Mouse (Mus musculus): Measurements from ENCODE around the gene Gm5798.
"Not testable (repeated sequence)": the region's sequence is repeated elsewhere in the genome, so short reads cannot be mapped to it uniquely, and the experiment has no call there.

Gm5798 gene

DNA sequence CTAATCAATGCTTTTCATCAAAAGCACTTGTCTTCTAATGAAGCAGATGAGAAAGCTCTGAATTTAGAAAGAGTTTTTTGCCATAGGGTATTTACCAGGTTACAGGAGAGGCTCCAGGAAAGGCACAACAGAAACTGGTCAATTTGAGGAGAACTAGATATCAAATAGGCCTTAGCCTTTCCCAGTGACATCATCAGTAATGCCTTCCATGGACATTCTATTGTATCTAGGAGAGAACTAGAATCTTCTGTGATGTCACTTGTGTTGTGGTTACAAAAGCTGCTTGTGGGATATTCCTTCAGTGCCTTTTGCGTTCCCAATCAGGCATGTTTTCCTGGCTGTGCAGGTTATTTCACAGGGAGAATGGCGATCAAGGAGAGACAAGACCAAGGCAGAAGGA lies at the start of gene Gm5798:
Gene Gm5798 (plus strand): TSS at position 301 of the 400 bp plus-strand sequence.
- not testable (repeated sequence) for DNase-seq (ENCODE audit: low read depth, low spot score)

- DNase-seq (ENCODE audit: low read depth, low spot score), result not testable (repeated sequence)
Measured at GRCm38 (mm10) chr14:41386279-41386678, 37.9 kb downstream of the Gm5798 start, which contains the start of gene Gm7945. Gene Gm7945, minus strand, starts transcription at chr14:41386379.
